Mouse (Mus musculus) lung, postnatal 36 days (tissue): ENCODE measurements around the gene Il27.

Source experiments
- DNase-seq: peaks from one replicate; pipeline ENCODE4 v3.0.0; 2022; ENCODE audit warnings: mixed read lengths

The Il27 gene

GRCm38 (mm10) chr7:126606611-126607010, 11.9 kb upstream of the Il27 start:
- no peak for DNase-seq

GRCm38 (mm10) chr7:126602650-126603049, 7.9 kb upstream of the Il27 start:
- DNase-seq, result no peak

GRCm38 (mm10) chr7:126601896-126602295, 7.2 kb upstream of the Il27 start:
- DNase-seq, result no peak

GRCm38 (mm10) chr7:126598919-126599318, 4.2 kb upstream of the Il27 start:
- DNase-seq, result no peak

GRCm38 (mm10) chr7:126596414-126596813, 1.7 kb upstream of the Il27 start:
- no peak for DNase-seq

GRCm38 (mm10) chr7:126595890-126596289, 1.1 kb upstream of the Il27 start:
- no peak for DNase-seq

GRCm38 (mm10) chr7:126587779-126588178, 7.0 kb downstream of the Il27 start:
- peak; percentile 74 for DNase-seq

- peak; percentile 83 for DNase-seq
Observed at GRCm38 (mm10) chr7:126586839-126587238, 7.9 kb downstream of the Il27 start.

GRCm38 (mm10) chr7:126585717-126586116, 9.0 kb downstream of the Il27 start, which contains the start of gene Cln3:
Cln3 (minus strand) TSS chr7:126585817.
- no peak for DNase-seq

GRCm38 (mm10) chr7:126584506-126584977, 10.2 kb downstream of the Il27 start, which contains the start of gene Apobr:
Apobr (plus strand) TSS chr7:126584942.
- peak; percentile 67 for DNase-seq

GRCm38 (mm10) chr7:126583761-126584160, 11.0 kb downstream of the Il27 start:
- no peak for DNase-seq

GRCm38 (mm10) chr7:126583251-126583709, 11.5 kb downstream of the Il27 start:
- peak; percentile 95 for DNase-seq

GRCm38 (mm10) chr7:126582759-126583158, 12.0 kb downstream of the Il27 start:
- peak; percentile 46 for DNase-seq

- DNase-seq, result no peak
Observed at GRCm38 (mm10) chr7:126581661-126582060, 13.1 kb downstream of the Il27 start.

GRCm38 (mm10) chr7:126579172-126579571, 15.6 kb downstream of the Il27 start:
- DNase-seq, result peak; percentile 70

GRCm38 (mm10) chr7:126576946-126577345, 17.8 kb downstream of the Il27 start:
- DNase-seq, result peak; percentile 85

- peak; percentile 96 for DNase-seq
Observed at GRCm38 (mm10) chr7:126566094-126566765, 28.5 kb downstream of the Il27 start, which contains the start of gene Eif3c. Eif3c (minus strand) TSS chr7:126566411.

GRCm38 (mm10) chr7:126565693-126566092, 29.0 kb downstream of the Il27 start:
- DNase-seq, result no peak

- no peak for DNase-seq
Observed at GRCm38 (mm10) chr7:126556635-126557034, 38.1 kb downstream of the Il27 start.

GRCm38 (mm10) chr7:126554796-126555195, 39.9 kb downstream of the Il27 start:
- no peak for DNase-seq

- no peak for DNase-seq
Observed at GRCm38 (mm10) chr7:126545631-126546030, 49.1 kb downstream of the Il27 start.

GRCm38 (mm10) chr7:126541661-126542060, 53.1 kb downstream of the Il27 start:
- DNase-seq, result no peak
